Mouse (Mus musculus) embryonic facial prominence, embryonic 15.5 days (tissue): Measurements from ENCODE around the gene Prr23a2. TPM values are rescaled to one million over a fixed set of nuclear protein-coding genes. Genes with fewer than 3 reads are reported as not detected.
"Not testable (repeated sequence)": the region's sequence is repeated elsewhere in the genome, so short reads cannot be mapped to it uniquely, and the experiment has no call there.

ENCODE experiments used
- ATAC-seq: fragments of 200-750 bp; cut with Nextera tagmentation; 2 replicates; pipeline ENCODE4 v1.8.0; 2017; ENCODE audit warnings: low read depth, moderate TSS enrichment; ENCODE audit not compliant: insufficient number of reproducible peaks, low FRiP score, low TSS enrichment
- H3K27ac ChIP-seq: fragments of 300-500 bp; sonication (generic); replicated peaks from 2 replicates; pipeline ENCODE4 v1.5.1; 2015; ENCODE audit warnings: mild to moderate bottlenecking, inconsistent platforms
- H3K27me3 ChIP-seq: fragments of 300-500 bp; sonication (generic); 2 replicates; pipeline ENCODE4 v1.6.1; 2015; ENCODE audit warnings: inconsistent platforms
- H3K36me3 ChIP-seq: fragments of 300-500 bp; sonication (generic); 2 replicates; pipeline ENCODE4 v1.6.1; 2015; ENCODE audit warnings: mild to moderate bottlenecking, inconsistent platforms
- H3K4me1 ChIP-seq: fragments of 300-500 bp; sonication (generic); 2 replicates; pipeline ENCODE4 v1.6.1; 2015; ENCODE audit warnings: inconsistent platforms
- H3K4me2 ChIP-seq: fragments of 300-500 bp; sonication (generic); replicated peaks from 2 replicates; pipeline ENCODE4 v1.6.1; 2015; ENCODE audit warnings: mild to moderate bottlenecking, inconsistent platforms
- H3K4me3 ChIP-seq: fragments of 300-500 bp; sonication (generic); replicated peaks from 2 replicates; pipeline ENCODE4 v1.5.1; 2015; ENCODE audit warnings: mild to moderate bottlenecking, inconsistent platforms
- H3K9ac ChIP-seq: fragments of 300-500 bp; sonication (generic); 2 replicates; pipeline ENCODE4 v1.6.1; 2015; ENCODE audit warnings: inconsistent platforms
- H3K9me3 ChIP-seq: fragments of 300-500 bp; sonication (generic); replicated peaks from 2 replicates; pipeline ENCODE4 v1.6.1; 2016; ENCODE audit warnings: inconsistent platforms
- WGBS: fragments of 180-500 bp; shearing (Covaris S2); methylation state at CpG from one replicate; pipeline ENCODE4 v1.1.7; 2015; 5-methylcytosine and 5-hydroxymethylcytosine counted together
- polyA plus RNA-seq: library from polyadenylated mRNA; unstranded; fragments of >200 nt; fragmentation: Nextera tagmentation; extraction: Ambion mirVana; gene quantifications from 2 replicates; pipeline ENCODE4 v1.2.1, GENCODE M21; 2015

Prr23a2 gene
- polyA plus RNA-seq = not detected in 2 replicates

DNA sequence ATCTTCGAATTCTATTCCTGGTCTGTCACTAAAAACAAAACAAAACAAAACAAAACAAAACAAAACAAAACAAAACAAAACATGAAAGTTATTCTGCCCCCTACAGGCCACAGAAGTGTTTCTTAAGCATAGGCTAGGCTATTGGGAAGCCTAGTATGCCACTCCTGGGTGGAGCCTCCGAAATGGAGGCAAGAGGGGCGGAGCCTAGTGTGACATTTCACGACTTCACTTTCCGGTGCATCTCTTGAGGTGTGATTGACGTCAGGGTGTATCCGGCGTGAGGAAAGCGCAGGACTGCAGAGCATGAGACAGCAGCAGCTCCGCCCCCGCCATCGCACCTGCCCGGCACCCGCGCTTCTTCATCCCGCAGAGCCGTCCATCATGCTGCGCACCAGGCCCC lies at the start of gene Prr23a2:
Prr23a2 (plus strand) TSS at position 285 of the 400 bp plus-strand sequence.
- Histone ChIP-seq H3K4me1 (no peaks in the 10 kb centered on the region), H3K4me2 (no peak within 1 kb of the TSS), H3K27me3 (no peaks in the 10 kb centered on the region), H3K36me3 (no peaks in the 10 kb centered on the region), H3K9ac (no peak within 1 kb of the TSS), H3K9me3 (no peaks in the 10 kb centered on the region), H3K27ac (no peak within 1 kb of the TSS), H3K4me3 (no peak within 1 kb of the TSS)
- WGBS = 77% methylated on average over 18 of the region's 18 CpGs
- ATAC-seq = no peak

DNA sequence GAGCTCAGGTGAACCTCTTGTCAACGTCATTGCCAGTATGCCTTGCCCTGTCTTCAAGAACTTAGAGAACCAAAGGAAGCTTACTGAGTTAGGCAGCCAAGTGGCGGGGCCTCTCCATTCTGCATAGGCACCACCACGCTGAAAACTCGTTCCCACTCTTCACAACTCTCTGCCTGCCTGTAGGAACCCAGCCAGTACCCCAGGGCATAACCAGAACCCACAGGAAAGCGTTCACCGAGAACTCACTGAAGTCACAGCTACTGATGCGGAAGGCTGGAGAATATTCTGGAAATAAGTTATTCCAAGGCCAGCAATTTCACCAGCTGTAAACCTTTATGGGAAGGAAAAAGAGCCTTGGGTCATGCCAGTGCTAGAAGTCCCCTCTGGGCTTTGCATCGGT lies 48.7 kb upstream of the Prr23a2 start:
- Histone ChIP-seq H3K9me3 (no peaks in the 10 kb centered on the region), H3K27ac (no peak overlapping the region), H3K36me3 (no peaks in the 10 kb centered on the region), H3K27me3 (no peaks in the 10 kb centered on the region), H3K4me2 (no peak overlapping the region), H3K4me1 (peaks cover 14% of the 10 kb centered on the region), H3K9ac (no peak overlapping the region), H3K4me3 (no peak overlapping the region)
- WGBS = 76% methylated on average over 8 of the region's 8 CpGs
- ATAC-seq = no peak

DNA sequence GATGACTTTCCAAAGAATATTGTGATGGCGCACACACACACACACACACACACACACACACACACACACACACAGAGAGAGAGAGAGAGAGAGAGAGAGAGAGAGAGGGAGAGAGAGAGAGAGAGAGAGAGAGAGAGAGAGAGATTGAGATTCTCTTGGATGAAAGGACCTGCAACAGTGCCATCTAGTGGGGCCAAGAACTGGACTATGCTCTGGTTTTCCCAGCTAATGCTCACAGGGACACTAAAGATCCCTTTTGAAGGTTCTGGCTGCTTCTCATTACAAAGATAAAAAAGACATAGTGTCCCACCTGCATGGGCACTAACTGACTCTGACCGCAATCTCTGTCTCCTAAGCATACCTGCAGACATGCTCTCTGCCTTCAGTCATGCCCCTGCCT lies 46.8 kb upstream of the Prr23a2 start:
- not testable (repeated sequence) for H3K9me3 ChIP-seq, H3K4me1 ChIP-seq, H3K36me3 ChIP-seq, H3K4me3 ChIP-seq, H3K9ac ChIP-seq, H3K27ac ChIP-seq, ATAC-seq, H3K27me3 ChIP-seq, H3K4me2 ChIP-seq
- 38% methylated on average over 2 of the region's 2 CpGs for WGBS

DNA sequence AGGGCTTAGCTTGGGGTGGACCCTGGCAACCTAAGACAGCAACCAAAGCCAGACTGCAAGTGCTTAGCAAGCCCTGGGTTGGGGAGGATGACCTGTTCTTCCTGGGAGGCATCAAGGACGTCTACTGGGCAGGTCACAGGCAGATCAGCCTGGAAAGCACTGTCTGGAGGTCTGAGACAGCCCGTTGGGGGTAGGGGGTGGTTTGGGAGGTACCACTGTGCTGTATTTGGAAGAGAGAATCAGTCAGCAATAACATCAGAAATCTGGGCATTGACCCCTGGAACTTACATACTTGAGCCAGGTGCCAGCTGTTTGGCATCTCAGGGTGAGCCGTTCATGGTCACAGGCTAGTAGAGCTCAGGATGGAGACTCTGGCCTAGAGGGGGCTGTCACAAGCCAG lies 40.2 kb upstream of the Prr23a2 start:
- no peaks in the 10 kb centered on the region for H3K36me3 ChIP-seq
- H3K9ac ChIP-seq = no peak overlapping the region
- no peaks in the 10 kb centered on the region for H3K9me3 ChIP-seq
- no peak overlapping the region for H3K4me3 ChIP-seq
- no peak overlapping the region for H3K4me2 ChIP-seq
- 66% methylated on average over 3 of the region's 3 CpGs for WGBS
- H3K27ac ChIP-seq = no peak overlapping the region
- H3K27me3 ChIP-seq = no peaks in the 10 kb centered on the region
- H3K4me1 ChIP-seq = no peaks in the 10 kb centered on the region
- ATAC-seq = no peak

DNA sequence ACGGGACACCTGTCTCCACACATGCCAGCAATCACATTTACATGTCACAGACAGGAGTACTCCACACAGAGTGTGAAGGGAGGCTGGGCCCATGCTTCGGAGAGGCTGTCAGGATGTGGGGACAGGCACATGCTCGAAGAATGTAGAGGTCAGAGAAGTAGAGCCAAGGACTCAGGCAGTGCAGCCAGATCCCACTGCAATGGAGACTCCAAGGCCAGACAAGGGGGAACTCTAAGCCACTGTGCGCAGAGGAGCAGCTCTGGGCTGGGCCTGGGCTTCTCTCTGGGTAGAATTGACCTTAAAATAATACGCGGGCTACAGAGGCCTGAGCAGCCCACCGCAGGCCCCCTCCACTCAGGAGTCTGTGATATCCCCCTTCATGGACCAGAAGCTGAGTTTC lies 38.7 kb upstream of the Prr23a2 start:
- Histone ChIP-seq H3K4me3 (no peak overlapping the region), H3K9ac (no peak overlapping the region), H3K27ac (no peak overlapping the region), H3K4me2 (no peak overlapping the region), H3K36me3 (no peaks in the 10 kb centered on the region), H3K27me3 (no peaks in the 10 kb centered on the region), H3K4me1 (no peaks in the 10 kb centered on the region), H3K9me3 (no peaks in the 10 kb centered on the region)
- ATAC-seq = no peak
- 88% methylated on average over 7 of the region's 7 CpGs for WGBS

DNA sequence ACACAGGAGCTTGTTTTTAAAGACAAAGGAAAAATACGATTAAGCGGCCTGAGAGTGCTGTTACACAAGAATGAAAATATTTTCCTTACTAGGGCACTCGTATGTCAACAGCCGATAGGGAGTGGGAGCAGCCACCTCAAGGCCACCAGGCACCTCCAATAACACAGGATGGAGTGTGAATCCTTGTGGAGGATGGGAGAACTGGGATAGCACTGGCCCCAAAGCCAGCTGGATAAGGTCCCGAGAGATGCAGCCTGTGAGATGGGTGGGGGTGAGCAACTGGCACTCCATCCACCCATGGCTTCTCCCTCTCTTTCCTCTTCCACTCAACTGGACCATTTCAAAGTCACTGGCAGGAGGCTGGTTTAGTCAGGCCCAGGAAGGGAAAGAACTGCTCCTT lies 37.3 kb upstream of the Prr23a2 start:
- H3K4me1 ChIP-seq = no peaks in the 10 kb centered on the region
- H3K27me3 ChIP-seq = no peaks in the 10 kb centered on the region
- ATAC-seq = no peak
- H3K36me3 ChIP-seq = no peaks in the 10 kb centered on the region
- no peak overlapping the region for H3K9ac ChIP-seq
- no peak overlapping the region for H3K4me3 ChIP-seq
- no peak overlapping the region for H3K27ac ChIP-seq
- WGBS = 77% methylated on average over 5 of the region's 5 CpGs
- no peaks in the 10 kb centered on the region for H3K9me3 ChIP-seq
- H3K4me2 ChIP-seq = no peak overlapping the region

DNA sequence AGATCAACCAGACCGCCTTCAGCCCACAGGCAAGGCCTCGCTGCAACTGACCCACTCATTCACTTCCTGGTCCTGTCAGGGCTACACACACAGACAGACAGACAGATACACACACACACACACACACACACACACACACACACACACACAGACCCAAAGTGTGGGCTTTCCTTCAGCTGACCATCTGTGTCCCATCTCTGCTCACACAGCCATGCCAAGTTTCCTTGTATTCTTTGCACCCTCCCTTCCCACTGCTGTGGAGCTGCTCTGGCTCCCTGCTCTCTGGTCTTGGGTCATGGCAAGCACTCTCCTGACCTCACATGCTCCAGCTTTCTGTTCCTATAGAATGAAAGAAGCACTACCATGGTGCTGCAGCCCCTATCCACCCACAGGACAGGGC lies 36.8 kb upstream of the Prr23a2 start:
- H3K36me3 ChIP-seq = no peaks in the 10 kb centered on the region
- 91% methylated on average over 2 of the region's 2 CpGs for WGBS
- no peaks in the 10 kb centered on the region for H3K9me3 ChIP-seq
- no peak overlapping the region for H3K4me3 ChIP-seq
- ATAC-seq = no peak
- no peak overlapping the region for H3K4me2 ChIP-seq
- no peak overlapping the region for H3K9ac ChIP-seq
- no peaks in the 10 kb centered on the region for H3K27me3 ChIP-seq
- no peaks in the 10 kb centered on the region for H3K4me1 ChIP-seq
- no peak overlapping the region for H3K27ac ChIP-seq

DNA sequence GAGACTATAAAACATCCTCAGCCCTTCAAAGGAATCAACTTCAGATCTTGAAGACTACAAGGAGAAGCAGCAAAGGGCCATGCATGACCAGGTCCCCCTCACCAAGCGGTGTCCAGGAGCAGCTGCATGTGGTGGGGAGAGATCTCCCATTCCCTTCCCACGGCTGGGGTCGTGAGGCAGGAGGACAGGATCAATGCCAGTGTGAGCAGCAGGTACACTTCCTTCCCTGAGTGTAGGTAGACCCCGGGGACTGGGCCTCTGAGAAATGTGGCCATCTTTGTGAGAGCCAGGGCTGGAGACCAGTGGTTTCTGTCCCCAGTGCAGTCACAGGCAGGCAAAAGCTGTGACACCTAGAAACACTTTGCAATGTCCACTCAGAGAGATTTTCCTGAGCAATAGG lies 35.8 kb upstream of the Prr23a2 start:
- ATAC-seq = no peak
- 83% methylated on average over 4 of the region's 4 CpGs for WGBS
- Histone ChIP-seq H3K4me2 (no peak overlapping the region), H3K27ac (no peak overlapping the region), H3K9ac (no peak overlapping the region), H3K36me3 (no peaks in the 10 kb centered on the region), H3K27me3 (no peaks in the 10 kb centered on the region), H3K9me3 (no peaks in the 10 kb centered on the region), H3K4me1 (no peaks in the 10 kb centered on the region), H3K4me3 (no peak overlapping the region)

DNA sequence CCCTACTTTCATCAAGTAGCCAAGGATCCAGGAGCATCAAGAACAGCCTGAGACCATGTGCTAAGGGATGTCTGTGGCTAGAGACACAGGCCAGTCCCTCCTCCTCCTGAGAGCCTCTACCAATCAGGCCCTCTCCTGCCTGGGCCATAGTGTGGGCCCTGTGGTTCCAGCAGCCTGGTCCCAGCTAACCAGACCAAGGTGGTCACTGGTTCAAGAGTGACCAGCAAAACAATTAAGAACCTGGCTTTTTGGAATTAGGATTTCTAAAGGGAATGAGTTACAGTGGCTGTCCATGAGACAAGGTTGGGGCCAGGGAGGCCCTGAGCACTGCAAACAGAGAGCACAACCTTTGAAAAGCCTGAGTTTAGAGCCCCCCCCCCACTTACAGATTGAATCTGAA lies 35.2 kb upstream of the Prr23a2 start:
- ATAC-seq = no peak
- no peak overlapping the region for H3K9ac ChIP-seq
- no peaks in the 10 kb centered on the region for H3K27me3 ChIP-seq
- H3K4me2 ChIP-seq = no peak overlapping the region
- no peaks in the 10 kb centered on the region for H3K9me3 ChIP-seq
- no peaks in the 10 kb centered on the region for H3K36me3 ChIP-seq
- H3K27ac ChIP-seq = no peak overlapping the region
- H3K4me3 ChIP-seq = no peak overlapping the region
- H3K4me1 ChIP-seq = no peaks in the 10 kb centered on the region

DNA sequence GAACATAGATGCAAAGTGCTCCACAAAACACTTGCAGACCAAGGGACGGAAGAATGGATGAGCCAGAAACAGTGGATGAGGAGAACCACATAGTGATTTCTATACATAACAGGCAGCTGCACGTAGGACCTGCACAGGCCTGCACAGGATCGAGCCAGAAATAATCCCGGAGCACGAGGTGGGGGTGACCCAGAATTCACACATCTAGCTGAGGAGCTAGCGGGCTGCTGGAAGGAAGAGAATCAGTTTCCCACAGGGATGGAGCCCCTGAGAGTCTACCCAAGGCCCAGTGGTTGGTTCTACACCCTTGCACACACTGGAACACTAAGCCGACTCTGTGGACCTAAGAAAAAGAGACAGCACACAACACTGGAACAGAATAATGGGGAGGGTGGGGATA lies 32.5 kb upstream of the Prr23a2 start:
- no peaks in the 10 kb centered on the region for H3K36me3 ChIP-seq
- H3K9ac ChIP-seq = no peak overlapping the region
- H3K9me3 ChIP-seq = no peaks in the 10 kb centered on the region
- no peak for ATAC-seq
- H3K27me3 ChIP-seq = no peaks in the 10 kb centered on the region
- H3K4me2 ChIP-seq = no peak overlapping the region
- WGBS = 83% methylated on average over 7 of the region's 7 CpGs
- no peak overlapping the region for H3K4me3 ChIP-seq
- H3K27ac ChIP-seq = no peak overlapping the region
- no peaks in the 10 kb centered on the region for H3K4me1 ChIP-seq

DNA sequence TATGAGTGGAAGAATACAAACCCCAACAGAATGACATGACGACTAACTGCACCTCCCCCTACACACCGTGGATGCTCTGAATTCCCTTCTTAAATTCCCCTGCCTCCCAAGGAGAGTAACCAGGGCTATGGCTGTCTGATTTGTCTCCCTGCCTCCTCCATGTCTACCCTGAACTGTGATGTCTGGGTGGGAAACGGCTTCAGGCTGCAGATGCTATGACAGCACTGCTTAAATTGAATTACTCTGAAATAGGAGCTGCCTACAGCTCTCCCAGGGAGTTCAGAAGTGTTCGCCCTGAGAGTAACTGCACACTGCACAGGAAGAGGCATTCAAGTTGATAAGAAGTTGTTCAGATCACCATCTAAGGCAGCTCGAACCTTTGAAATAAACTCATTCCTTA lies 26.8 kb upstream of the Prr23a2 start:
- H3K4me2 ChIP-seq = no peak overlapping the region
- H3K4me3 ChIP-seq = no peak overlapping the region
- H3K27me3 ChIP-seq = no peaks in the 10 kb centered on the region
- no peak overlapping the region for H3K9ac ChIP-seq
- H3K4me1 ChIP-seq = no peaks in the 10 kb centered on the region
- 16% methylated on average over 5 of the region's 5 CpGs for WGBS
- no peaks in the 10 kb centered on the region for H3K9me3 ChIP-seq
- no peak for ATAC-seq
- no peak overlapping the region for H3K27ac ChIP-seq
- H3K36me3 ChIP-seq = no peaks in the 10 kb centered on the region

DNA sequence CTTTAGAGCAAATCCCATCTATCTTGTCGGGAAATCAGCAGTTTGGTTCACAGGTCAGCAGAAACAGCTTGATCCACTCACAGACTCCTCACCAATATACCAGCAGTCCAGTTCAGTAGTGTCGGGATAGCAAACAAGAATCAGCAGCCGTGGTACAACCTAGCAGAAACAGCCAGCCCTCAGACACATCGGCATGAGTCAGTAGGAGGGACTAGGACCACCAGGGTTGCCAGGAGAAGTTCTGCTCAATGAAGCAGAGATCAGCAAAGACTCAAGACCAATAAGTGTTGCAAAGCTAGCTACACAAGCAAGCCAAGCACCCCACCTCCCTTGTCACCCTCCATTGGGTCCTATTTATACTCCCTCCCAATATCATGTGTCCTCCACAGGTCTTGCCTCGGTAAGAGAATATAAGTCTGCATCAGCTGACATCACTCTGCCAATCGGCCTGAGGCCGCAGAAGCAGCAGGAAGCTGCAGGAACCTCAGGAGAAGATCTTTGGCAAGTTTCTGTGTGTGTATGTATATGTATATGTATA lies 18.7 kb upstream of the Prr23a2 start:
- Histone ChIP-seq H3K4me2 (no peak overlapping the region), H3K27me3 (no peaks in the 10 kb centered on the region), H3K4me1 (no peaks in the 10 kb centered on the region), H3K36me3 (no peaks in the 10 kb centered on the region), H3K27ac (no peak overlapping the region), H3K9me3 (no peaks in the 10 kb centered on the region), H3K9ac (no peak overlapping the region), H3K4me3 (no peak overlapping the region)
- 81% methylated on average over 7 of the region's 7 CpGs for WGBS
- no peak for ATAC-seq
